Mouse (Mus musculus): ENCODE measurements around the gene Slc50a1.

DNA sequence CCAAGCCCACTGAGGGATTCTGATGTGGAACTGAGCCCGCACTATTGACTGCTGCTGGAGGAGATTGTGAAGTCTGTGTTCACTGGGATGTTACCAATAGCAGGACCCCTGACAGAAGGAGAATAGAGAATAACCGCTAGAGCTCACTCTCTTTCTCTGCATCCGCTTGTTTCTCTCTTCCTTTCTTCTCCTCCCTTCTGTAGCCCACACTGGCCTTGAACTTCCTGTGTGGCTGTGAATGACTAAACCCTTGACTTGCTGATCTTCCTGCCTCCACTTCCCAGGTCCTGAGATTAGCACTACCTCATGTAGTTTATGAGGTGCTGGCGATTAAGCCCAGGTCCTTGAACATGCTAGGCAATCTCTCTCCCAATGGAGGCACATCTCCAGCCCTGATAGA is 22.9 kb downstream of the Slc50a1 start:
- no peak for TF ChIP-seq EP300 (IDR thresholded peaks at IDR 0.05; ENCODE audit: low read depth)
- no peak for TF ChIP-seq CTCF (IDR thresholded peaks at IDR 0.05; ENCODE audit: low read depth)
